Mouse (Mus musculus): ENCODE data around the gene Hcn1.
"Not testable (repeated sequence)": the region's sequence is repeated elsewhere in the genome, so short reads cannot be mapped to it uniquely, and the experiment has no call there.

The Hcn1 gene

GRCm38 (mm10) chr13:117880471-117881225 is 278.5 kb downstream of the Hcn1 start:
- no peak for DNase-seq

GRCm38 (mm10) chr13:117892076-117892475 is 290.0 kb downstream of the Hcn1 start:
- DNase-seq, result no peak

- peak in 1 of 2 experiments; percentile 34 for DNase-seq
These were observed 295.9 kb downstream of the Hcn1 start for GRCm38 (mm10) chr13:117898052-117898451.

- no peak for DNase-seq
These were observed 305.7 kb downstream of the Hcn1 start for GRCm38 (mm10) chr13:117907801-117908200.

GRCm38 (mm10) chr13:117929734-117930133 is 327.6 kb downstream of the Hcn1 start:
- DNase-seq, result no peak

GRCm38 (mm10) chr13:117931746-117932145 is 329.6 kb downstream of the Hcn1 start:
- peak in 1 of 2 experiments; percentile 21 for DNase-seq

- no peak for DNase-seq
These were observed 336.6 kb downstream of the Hcn1 start for GRCm38 (mm10) chr13:117938761-117939160.

- peak; percentile 88 to 93 for DNase-seq
These were observed 338.6 kb downstream of the Hcn1 start for GRCm38 (mm10) chr13:117940536-117941280.

GRCm38 (mm10) chr13:117946843-117947242 is 344.7 kb downstream of the Hcn1 start:
- DNase-seq, result no peak

GRCm38 (mm10) chr13:117947704-117948376 is 345.7 kb downstream of the Hcn1 start:
- no peak for DNase-seq

- DNase-seq, result peak in 1 of 2 experiments; percentile 19
These were observed 356.6 kb downstream of the Hcn1 start for GRCm38 (mm10) chr13:117958496-117959421.

- no peak for DNase-seq
These were observed 362.5 kb downstream of the Hcn1 start for GRCm38 (mm10) chr13:117964620-117965019.

GRCm38 (mm10) chr13:117975382-117975781 is 373.3 kb downstream of the Hcn1 start:
- DNase-seq, result no peak

GRCm38 (mm10) chr13:117975823-117976222 is 373.7 kb downstream of the Hcn1 start:
- peak in 1 of 2 experiments; percentile 11 for DNase-seq

- DNase-seq, result no peak
These were observed 382.2 kb downstream of the Hcn1 start for GRCm38 (mm10) chr13:117984339-117984738.

- no peak for DNase-seq
These were observed 397.8 kb downstream of the Hcn1 start for GRCm38 (mm10) chr13:117999767-118000488.

GRCm38 (mm10) chr13:118000538-118000937 is 398.4 kb downstream of the Hcn1 start:
- no peak for DNase-seq

GRCm38 (mm10) chr13:118021176-118021575 is 419.1 kb downstream of the Hcn1 start:
- DNase-seq, result no peak

- not testable (repeated sequence) for DNase-seq
These were observed 420.8 kb downstream of the Hcn1 start for GRCm38 (mm10) chr13:118022891-118023290.

- DNase-seq, result no peak
These were observed 421.3 kb downstream of the Hcn1 start for GRCm38 (mm10) chr13:118023381-118023780.

- DNase-seq, result no peak
These were observed 424.4 kb downstream of the Hcn1 start for GRCm38 (mm10) chr13:118026510-118026909.

- DNase-seq, result no peak
These were observed 425.7 kb downstream of the Hcn1 start for GRCm38 (mm10) chr13:118027868-118028267.

Data from cerebellum, adult 18-20 months (tissue).